Mouse (Mus musculus) cerebellum, adult 9-10 months (tissue): ENCODE measurements around the gene Ripply3.
"Not testable (repeated sequence)": the region's sequence is repeated elsewhere in the genome, so short reads cannot be mapped to it uniquely, and the experiment has no call there.

Experiments used
- DNase-seq: peaks from one replicate; pipeline ENCODE4 v3.0.0; 2022

The Ripply3 gene

GRCm38 (mm10) chr16:94315215-94315614 lies 13.0 kb upstream of the Ripply3 start:
- no peak for DNase-seq

DNA sequence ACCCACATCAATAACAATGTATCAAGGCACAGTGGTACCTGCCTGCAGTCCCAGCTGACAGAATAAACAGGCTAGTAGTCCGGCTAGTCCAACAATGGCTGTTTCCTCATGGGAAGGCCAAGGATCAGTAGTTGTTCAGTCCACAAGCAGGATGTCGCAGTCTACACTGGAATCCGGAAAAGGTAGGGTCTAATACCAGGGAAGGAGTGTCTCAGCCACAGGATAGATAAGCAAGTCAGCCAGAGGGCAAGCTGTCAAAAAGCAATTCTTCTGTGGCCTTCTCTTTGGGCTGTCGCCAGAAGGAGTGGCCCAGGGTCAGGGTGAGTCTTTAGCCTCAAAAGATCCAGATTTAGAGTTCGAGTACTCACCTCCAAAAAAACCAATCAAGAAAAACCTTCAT lies 10.5 kb upstream of the Ripply3 start:
- DNase-seq = no peak

DNA sequence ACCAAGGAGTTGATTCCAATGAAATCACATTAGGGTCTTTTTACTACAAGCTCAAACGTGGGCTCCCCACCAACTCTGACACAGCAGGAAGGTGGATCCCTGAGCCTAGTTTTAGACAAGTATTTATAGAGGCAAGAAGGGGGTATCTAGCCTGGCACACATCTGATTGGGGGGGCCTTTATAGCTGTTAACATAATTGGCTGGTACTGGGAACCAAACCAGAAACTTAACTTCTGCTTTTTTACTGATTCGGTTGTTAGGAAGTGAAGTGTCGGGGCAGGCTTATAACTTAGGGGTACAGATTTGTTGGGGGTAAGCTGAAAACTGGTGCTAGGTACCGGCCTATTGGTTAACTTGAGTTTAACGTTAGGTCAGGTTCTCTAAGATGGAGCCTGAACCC lies 8.0 kb upstream of the Ripply3 start:
- DNase-seq = no peak

DNA sequence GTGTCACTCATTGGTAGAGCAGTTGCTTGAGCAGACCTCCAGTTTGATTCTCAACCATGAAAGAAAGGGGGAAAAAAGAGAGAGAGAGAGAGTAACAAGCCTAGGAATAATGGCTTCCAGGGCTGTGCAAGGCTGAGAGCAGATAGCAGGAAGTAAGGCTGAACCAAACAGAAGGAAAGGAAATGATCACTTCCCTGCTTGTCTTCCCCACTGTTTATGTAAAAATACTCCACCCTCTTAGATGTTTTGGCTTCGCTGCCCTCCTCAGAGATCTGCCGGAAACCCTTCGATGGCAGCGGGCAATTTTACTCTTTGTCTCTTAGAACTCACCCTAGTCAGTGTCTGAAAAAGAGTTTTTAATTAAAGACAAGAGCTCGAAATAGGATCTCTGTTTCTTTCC lies 4.5 kb upstream of the Ripply3 start:
- no peak for DNase-seq

DNA sequence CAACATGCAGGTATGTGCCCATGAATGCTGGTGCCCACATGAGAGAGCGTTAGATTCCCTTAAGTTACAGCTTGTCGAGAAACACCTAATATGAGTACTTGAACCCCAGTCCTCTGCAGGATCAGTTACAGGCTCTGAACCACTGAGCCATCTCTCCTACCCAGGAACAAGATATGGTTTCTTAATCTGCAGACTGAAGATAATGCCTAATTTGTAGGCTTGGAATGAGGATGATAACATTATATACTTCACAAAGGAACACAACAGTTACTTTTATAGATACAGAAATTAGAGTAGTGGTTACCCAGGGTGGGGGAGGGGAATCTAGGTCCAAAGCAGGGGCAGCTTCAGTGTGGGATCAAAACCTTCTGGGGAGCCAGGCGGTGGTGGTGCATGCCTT lies 2.2 kb upstream of the Ripply3 start:
- no peak for DNase-seq

- no peak for DNase-seq
Observed at GRCm38 (mm10) chr16:94328881-94329867, 954 bp downstream of the Ripply3 start.

- DNase-seq = no peak
Observed at GRCm38 (mm10) chr16:94330429-94330828, 2.2 kb downstream of the Ripply3 start.

DNA sequence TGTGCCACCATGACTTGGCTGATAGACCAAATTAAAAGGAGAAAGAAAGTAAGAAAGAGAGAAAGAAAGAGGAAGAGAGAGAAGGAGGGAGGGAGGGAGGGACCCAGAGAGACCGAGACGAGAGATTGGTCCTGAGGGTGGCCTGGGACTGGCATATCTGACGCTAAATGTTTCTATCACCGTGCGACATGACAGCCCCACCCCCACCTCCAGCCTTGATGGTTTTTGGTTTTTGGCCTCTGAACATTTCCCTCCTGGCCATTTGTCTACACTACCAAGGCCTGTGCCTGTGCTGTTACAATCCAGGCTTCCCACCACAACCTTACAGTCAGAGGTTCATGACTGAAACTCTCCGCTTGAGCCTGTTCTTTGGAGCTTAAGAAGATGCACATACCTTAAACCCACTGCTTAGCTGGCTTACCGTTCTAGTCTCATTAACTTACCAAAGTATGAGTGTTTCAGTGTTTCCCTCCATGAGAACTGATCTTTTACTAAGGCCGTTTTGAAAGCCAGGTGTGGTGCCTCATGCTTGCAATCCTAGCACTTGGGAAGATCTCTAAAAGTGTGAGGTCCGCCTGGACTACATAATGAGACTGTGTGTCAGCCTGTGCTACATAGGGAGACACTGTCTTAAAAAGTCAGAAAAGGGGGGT lies 3.1 kb downstream of the Ripply3 start:
- DNase-seq = no peak

GRCm38 (mm10) chr16:94331886-94332252 lies 3.6 kb downstream of the Ripply3 start:
- peak; percentile 78 for DNase-seq

- DNase-seq = no peak
Observed at GRCm38 (mm10) chr16:94335656-94336055, 7.4 kb downstream of the Ripply3 start.

DNA sequence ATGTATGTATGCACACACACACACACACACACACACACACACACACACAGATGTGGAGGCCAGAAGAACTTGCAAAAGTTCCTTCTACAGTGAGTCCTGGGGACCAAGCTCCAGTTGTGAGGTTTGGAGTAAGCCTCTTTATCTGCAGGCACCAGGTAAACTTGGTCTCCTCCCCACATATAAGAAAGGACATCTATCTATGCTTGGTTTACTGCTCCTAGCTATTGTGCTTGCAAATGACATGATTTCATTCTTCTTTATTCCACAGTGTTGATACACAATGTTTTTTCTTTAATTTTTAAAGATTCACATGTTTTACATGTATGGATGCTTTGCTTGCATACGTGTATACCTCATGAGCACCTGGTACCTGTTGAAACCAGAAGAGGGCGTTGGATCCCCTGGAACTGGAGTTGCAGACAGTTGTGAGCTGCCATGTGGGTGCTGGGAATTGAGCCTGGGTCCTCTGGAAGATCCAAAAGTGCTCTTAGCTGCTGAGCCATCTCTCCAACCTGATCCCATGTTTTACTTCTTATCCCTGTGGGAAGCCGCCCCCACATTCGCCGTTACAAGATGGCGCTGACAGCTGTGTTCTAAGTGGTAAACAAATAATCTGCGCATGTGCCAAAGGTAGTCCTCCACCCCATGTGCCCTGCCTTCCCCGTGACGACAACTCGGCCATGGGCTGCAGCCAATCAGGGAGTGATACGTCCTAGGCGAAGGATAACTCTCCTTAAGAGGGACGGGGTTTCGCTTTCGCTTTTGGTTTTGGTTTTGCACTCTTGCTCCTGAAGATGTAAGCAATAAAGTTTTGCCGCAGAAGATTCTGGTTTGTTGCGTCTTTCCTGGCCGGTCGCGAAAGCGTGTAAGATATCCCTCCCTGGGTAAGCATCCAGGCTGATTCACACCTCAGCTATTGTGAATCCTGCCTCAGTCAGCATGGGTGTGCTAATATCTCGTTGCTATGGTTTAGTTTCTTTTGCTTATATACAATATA lies 11.2 kb downstream of the Ripply3 start:
- not testable (repeated sequence) for DNase-seq

DNA sequence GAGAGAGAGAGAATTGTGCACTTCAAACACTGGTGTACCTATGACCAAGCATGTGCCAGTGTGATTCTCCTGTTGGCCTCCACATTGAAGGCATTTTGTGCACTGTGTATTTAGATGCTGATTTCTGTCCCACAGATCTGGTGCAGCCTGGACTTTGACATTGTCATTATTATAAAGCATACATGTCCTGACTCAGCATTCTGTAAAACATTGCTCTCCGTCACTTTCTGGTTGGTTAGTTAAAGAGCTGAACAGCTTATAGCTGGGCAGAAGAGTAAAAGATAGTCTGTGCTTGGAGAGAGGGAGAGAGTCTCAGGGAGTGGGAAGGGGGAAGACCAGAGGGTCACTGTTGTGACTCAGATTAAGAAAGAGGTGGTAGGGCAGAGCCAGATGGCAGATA lies 17.5 kb downstream of the Ripply3 start:
- no peak for DNase-seq

GRCm38 (mm10) chr16:94347080-94347731 lies 19.0 kb downstream of the Ripply3 start:
- DNase-seq = no peak

GRCm38 (mm10) chr16:94348779-94349178 lies 20.6 kb downstream of the Ripply3 start:
- no peak for DNase-seq

GRCm38 (mm10) chr16:94349588-94350286 lies 21.5 kb downstream of the Ripply3 start:
- no peak for DNase-seq

DNA sequence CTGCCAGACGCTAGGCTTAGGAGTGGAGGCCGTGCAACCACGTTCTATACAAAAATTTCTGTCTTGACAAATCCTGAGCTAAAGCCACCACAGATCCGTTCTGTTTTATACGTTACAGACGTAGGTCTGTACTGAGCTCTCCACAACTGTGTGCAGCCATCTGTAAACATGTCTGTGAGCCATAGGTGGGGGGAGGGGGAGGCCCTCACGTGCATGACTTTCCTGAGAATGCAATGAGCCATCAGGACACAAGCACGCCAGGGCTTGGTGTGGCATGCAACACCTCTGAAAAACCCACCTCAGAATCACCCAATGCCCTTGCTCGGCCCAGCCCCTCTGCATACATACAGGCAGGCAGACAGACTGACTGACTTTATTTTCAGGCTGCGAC lies 22.1 kb downstream of the Ripply3 start:
- no peak for DNase-seq

DNA sequence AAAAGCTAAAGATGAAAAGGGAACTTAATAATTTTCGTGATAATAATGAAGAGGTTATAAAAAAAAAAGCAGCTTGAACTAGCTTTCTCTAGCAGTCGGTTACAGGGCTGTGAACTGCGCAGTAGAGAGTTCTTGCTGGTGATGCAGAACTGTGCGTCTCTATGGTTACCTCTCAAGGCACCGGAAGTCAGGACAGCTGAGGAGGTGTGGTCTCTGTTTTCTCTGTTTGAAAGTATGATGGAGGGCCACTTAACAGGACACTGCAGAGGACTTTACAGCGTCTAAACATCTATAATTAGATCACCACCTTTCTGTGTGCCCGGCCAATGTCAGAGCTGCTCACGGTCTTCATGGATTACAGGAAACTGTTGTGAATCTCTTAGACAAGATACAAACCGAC lies 26.2 kb downstream of the Ripply3 start:
- DNase-seq = no peak

DNA sequence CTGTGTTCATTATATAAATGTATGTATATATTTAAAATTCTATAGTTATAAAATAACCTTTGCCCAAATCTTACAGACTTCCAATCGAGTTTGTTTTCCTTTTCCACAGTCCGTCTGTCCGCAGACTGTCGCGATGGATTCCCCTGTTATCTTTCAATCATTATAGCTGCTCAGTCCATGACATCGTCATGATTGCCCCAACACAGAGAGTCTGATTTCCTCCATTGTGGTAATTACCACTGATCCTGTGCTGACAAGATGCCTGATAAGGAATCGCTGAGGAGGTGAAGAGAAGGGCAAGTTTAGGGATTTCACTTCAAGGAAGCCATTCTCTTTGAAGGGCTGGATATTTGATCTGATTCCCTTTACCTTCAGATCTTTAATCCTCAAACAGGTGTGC lies 27.8 kb downstream of the Ripply3 start:
- DNase-seq = no peak

DNA sequence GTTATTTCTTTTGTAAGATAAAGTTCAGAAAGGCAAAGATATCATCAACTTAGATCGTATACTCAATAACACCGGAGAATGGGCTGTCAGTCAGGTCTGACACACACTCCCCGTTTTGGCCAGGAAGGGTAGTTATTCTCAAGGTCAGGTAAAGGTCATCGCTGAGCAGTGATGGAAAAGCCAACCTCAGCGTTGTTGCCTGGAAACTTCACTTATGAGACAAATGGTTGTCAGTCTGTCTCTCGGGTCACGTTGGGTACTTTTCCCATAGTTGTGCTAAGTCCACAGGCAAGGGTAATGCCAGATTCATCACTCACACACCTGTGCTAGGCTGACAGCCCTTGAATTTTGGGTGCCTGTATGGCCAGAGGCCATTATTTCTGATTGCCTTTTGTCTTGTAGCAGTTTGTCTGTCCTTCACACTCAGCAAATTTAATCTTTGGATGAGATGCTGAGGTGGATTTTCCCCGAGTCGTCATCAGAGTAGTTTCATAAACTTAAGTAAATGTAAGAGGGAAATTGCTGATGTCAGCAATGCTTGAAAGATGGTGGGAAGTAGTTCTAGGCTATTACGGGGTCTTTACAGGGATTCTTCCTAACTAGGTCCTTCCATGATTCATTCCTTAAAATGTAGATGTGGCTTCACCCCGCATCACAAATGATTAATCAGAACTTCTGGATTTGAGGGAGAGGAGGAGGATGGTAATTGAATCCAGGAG lies 28.7 kb downstream of the Ripply3 start:
- no peak for DNase-seq

GRCm38 (mm10) chr16:94358091-94358490 lies 29.9 kb downstream of the Ripply3 start:
- DNase-seq = no peak
